ENCODE assay signal across 8 mouse cellular contexts in genomic region chr12:79600149-79600769, GRCm38 (mm10).
DNase-seq lines count a peak whose midpoint lies in the region; ATAC-seq and TF ChIP-seq lines count a peak whose summit lies in the region.

No protein-coding gene starts in this region.

- H3K27me3 ChIP-seq in neural tube, embryonic 11.5 days (ENCODE audit: control insufficient read depth, insufficient read depth, low read length) = no peaks in the 10 kb centered on the region
- H3K27me3 ChIP-seq in neural tube, embryonic 15.5 days (replicated peaks) = no peaks in the 10 kb centered on the region
- no peaks in the 10 kb centered on the region for H3K27me3 ChIP-seq in kidney, postnatal 0 days (ENCODE audit: insufficient read depth, low read length)
- no peaks in the 10 kb centered on the region for H3K27me3 ChIP-seq in midbrain, embryonic 16.5 days (ENCODE audit: control insufficient read depth, insufficient read depth, low read depth, low read length)
- H3K27me3 ChIP-seq in thymus, adult 2 months (ENCODE audit: control insufficient read depth, insufficient read depth, low read length) = no peaks in the 10 kb centered on the region

- H3K36me3 ChIP-seq in neural tube, embryonic 11.5 days (ENCODE audit: control insufficient read depth, insufficient read depth, low read length) = no peaks in the 10 kb centered on the region
- no peaks in the 10 kb centered on the region for H3K36me3 ChIP-seq in neural tube, embryonic 15.5 days
- no peaks in the 10 kb centered on the region for H3K36me3 ChIP-seq in kidney, postnatal 0 days (ENCODE audit: insufficient read depth, low read length)
- no peaks in the 10 kb centered on the region for H3K36me3 ChIP-seq in midbrain, embryonic 16.5 days (ENCODE audit: control insufficient read depth, insufficient read depth, low read length)
- H3K36me3 ChIP-seq in thymus, adult 2 months (ENCODE audit: control insufficient read depth, insufficient read depth, low read length) = no peaks in the 10 kb centered on the region

- TF ChIP-seq POLR2A in thymus, adult 2 months (IDR thresholded peaks at IDR 0.05; ENCODE audit: control insufficient read depth, extremely low read depth, insufficient read depth, low read length, poor library complexity) = no peak

- H3K4me1 ChIP-seq in neural tube, embryonic 11.5 days (ENCODE audit: control insufficient read depth, insufficient read depth, low read length) = peaks cover 14% of the 10 kb centered on the region
- no peaks in the 10 kb centered on the region for H3K4me1 ChIP-seq in neural tube, embryonic 15.5 days
- peaks cover 19% of the 10 kb centered on the region; the same call in 1 of the 2 replicates for H3K4me1 ChIP-seq in kidney, postnatal 0 days (replicated peaks; ENCODE audit: insufficient read depth, low read length)
- H3K4me1 ChIP-seq in midbrain, embryonic 16.5 days (ENCODE audit: control insufficient read depth, insufficient read depth, low read length) = peaks cover 3% of the 10 kb centered on the region; the same call in 1 of the 2 replicates
- H3K4me1 ChIP-seq in thymus, adult 2 months (replicated peaks; ENCODE audit: control insufficient read depth, insufficient read depth, low read length) = no peaks in the 10 kb centered on the region

- H3K27ac ChIP-seq in neural tube, embryonic 11.5 days (ENCODE audit: low read depth, low read length) = 0 out of 2 replicates have a peak overlapping the region, but pooled peaks have one; percentile 23
- no peak overlapping the region for H3K27ac ChIP-seq in neural tube, embryonic 15.5 days (replicated peaks)
- peak overlapping the region; percentile 83 for H3K27ac ChIP-seq in kidney, postnatal 0 days
- H3K27ac ChIP-seq in midbrain, embryonic 16.5 days (ENCODE audit: low read length) = peak overlapping the region; percentile 1; the same call in 1 of the 2 replicates
- H3K27ac ChIP-seq in thymus, adult 2 months (ENCODE audit: control insufficient read depth, insufficient read depth, low read length) = no peak overlapping the region

- WGBS in neural tube, embryonic 11.5 days = 40% methylated on average over 11 of the region's 11 CpGs
- WGBS in neural tube, embryonic 15.5 days = 37% methylated on average over 11 of the region's 11 CpGs
- WGBS in kidney, postnatal 0 days = 27% methylated on average over 11 of the region's 11 CpGs
- WGBS in midbrain, embryonic 16.5 days = 30% methylated on average over 11 of the region's 11 CpGs
- 92% methylated on average over 11 of the region's 11 CpGs for WGBS in thymus, adult 2 months

- no peak for ATAC-seq in neural tube, embryonic 11.5 days (ENCODE audit: insufficient read depth, low FRiP score, low TSS enrichment)
- ATAC-seq in neural tube, embryonic 15.5 days (ENCODE audit: low FRiP score) = no peak
- no peak; the same call in 1 of the 2 replicates for ATAC-seq in kidney, postnatal 0 days (replicated peaks; ENCODE audit: low FRiP score, low read depth)
- no peak for ATAC-seq in midbrain, embryonic 16.5 days

- no peak overlapping the region for H3K4me3 ChIP-seq in neural tube, embryonic 11.5 days (ENCODE audit: low read depth, low read length)
- H3K4me3 ChIP-seq in neural tube, embryonic 15.5 days (replicated peaks) = no peak overlapping the region
- H3K4me3 ChIP-seq in kidney, postnatal 0 days (replicated peaks; ENCODE audit: low read depth, low read length) = no peak overlapping the region
- no peak overlapping the region for H3K4me3 ChIP-seq in midbrain, embryonic 16.5 days (ENCODE audit: low read depth, low read length)
- no peak overlapping the region for H3K4me3 ChIP-seq in thymus, adult 2 months (ENCODE audit: control insufficient read depth, insufficient read depth, low read length)

- no peak overlapping the region for H3K9ac ChIP-seq in neural tube, embryonic 11.5 days (ENCODE audit: low read length)
- H3K9ac ChIP-seq in neural tube, embryonic 15.5 days (replicated peaks) = no peak overlapping the region
- H3K9ac ChIP-seq in kidney, postnatal 0 days (ENCODE audit: low read depth, low read length) = no peak overlapping the region
- no peak overlapping the region for H3K9ac ChIP-seq in midbrain, embryonic 16.5 days (ENCODE audit: low read depth, low read length)

- no peak overlapping the region for H3K4me2 ChIP-seq in neural tube, embryonic 11.5 days (ENCODE audit: low read depth)
- H3K4me2 ChIP-seq in neural tube, embryonic 15.5 days = no peak overlapping the region
- no peak overlapping the region for H3K4me2 ChIP-seq in kidney, postnatal 0 days (ENCODE audit: low read length)
- H3K4me2 ChIP-seq in midbrain, embryonic 16.5 days (ENCODE audit: low read length) = no peak overlapping the region

- TF ChIP-seq CTCF in kidney, postnatal 0 days (IDR thresholded peaks at IDR 0.05; ENCODE audit: low read depth) = no peak
- TF ChIP-seq CTCF in thymus, adult 2 months (IDR thresholded peaks at IDR 0.05; ENCODE audit: borderline replicate concordance, control insufficient read depth, extremely low read depth, insufficient read depth, low read length, poor library complexity) = no peak

- no peaks in the 10 kb centered on the region for H3K9me3 ChIP-seq in neural tube, embryonic 11.5 days (ENCODE audit: control insufficient read depth, low read length)
- H3K9me3 ChIP-seq in neural tube, embryonic 15.5 days (replicated peaks) = no peaks in the 10 kb centered on the region
- no peaks in the 10 kb centered on the region for H3K9me3 ChIP-seq in kidney, postnatal 0 days (replicated peaks; ENCODE audit: low read length)
- H3K9me3 ChIP-seq in midbrain, embryonic 16.5 days (replicated peaks; ENCODE audit: control insufficient read depth, low read length, poor library complexity, severe bottlenecking) = no peaks in the 10 kb centered on the region

- DNase-seq in neural tube, embryonic 11.5 days (ENCODE audit: low spot score) = peak; percentile 42
- DNase-seq in adrenal gland, postnatal 14 days = peak; percentile 89
- DNase-seq in heart, adult 8-10 months (ENCODE audit: low spot score) = peak; percentile 89
- DNase-seq in kidney, postnatal 0 days (ENCODE audit: low spot score) = peak; percentile 93
- DNase-seq in thymus, adult 2 months = no peak
- DNase-seq in spleen, postnatal 10 days (ENCODE audit: low spot score in 2 of 2) = no peak

Comparison
In these comparisons a context has a peak if more than half of its experiments do, and no peak if none do; other contexts are left out.
1. H3K27ac ChIP-seq: peak in neural tube, embryonic 11.5 days (single experiment), kidney, postnatal 0 days (single experiment) and midbrain, embryonic 16.5 days (single experiment); none in neural tube, embryonic 15.5 days (single experiment) and thymus, adult 2 months (single experiment).
2. DNase-seq: peak in neural tube, embryonic 11.5 days (single experiment), adrenal gland, postnatal 14 days (single experiment), heart, adult 8-10 months (single experiment) and kidney, postnatal 0 days (single experiment); none in thymus, adult 2 months (single experiment) and spleen, postnatal 10 days (0 of 2).